Mouse (Mus musculus) E14TG2a.4 (cell line): Measurements from ENCODE around the gene Smarca4.

Source experiments
- CTCF ChIP-seq: conservative IDR thresholded peaks from 2 replicates; pipeline ENCODE4 v1.5.1; 2014; ENCODE audit warnings: low read length
- NANOG ChIP-seq: IDR thresholded peaks from 2 replicates; pipeline ENCODE4 v1.6.1; 2014; ENCODE audit warnings: borderline replicate concordance, low read length, mixed read lengths

DNA sequence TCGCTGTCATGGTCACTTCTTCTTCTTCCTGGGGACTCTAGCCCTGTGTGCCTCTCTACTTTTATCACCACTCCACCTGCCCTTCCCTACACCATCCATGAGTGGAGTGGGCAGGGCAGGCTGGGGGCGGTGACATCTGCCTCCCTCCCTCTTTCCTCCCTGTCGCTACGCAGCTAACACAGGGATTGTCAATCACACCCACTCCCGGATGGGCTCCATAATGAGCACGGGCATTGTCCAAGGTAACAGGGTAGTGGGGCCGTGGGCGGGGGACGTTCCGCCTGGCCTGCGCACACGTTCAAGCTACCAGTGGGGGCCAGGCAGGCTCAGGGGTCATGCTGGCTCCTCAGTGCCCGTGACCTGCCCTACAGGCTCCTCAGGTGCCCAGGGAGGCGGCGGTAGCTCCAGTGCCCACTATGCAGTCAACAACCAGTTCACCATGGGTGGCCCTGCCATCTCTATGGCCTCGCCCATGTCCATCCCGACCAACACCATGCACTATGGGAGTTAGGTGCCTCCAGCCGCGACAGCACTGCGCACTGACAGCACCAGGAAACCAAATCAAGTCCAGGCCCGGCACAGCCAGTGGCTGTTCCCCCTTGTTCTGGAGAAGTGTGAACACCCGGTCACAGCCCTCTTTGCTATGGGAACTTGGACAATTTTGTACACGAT lies 28.2 kb upstream of the Smarca4 start:
- TF ChIP-seq CTCF = no peak
- no peak for TF ChIP-seq NANOG
